Mouse (Mus musculus) R1 (cell line): Measurements from ENCODE around the gene Ghrhr.
A peak's percentile ranks its signal among the peaks of the same experiment; 100 is the strongest.

ENCODE experiments used
- DNase-seq: peaks from one replicate; pipeline ENCODE4 v3.0.0-alpha.2; 2018; ENCODE audit warnings: low read depth, low spot score

Ghrhr gene

GRCm38 (mm10) chr6:55396176-55396575, 20.1 kb downstream of the Ghrhr start:
- DNase-seq, result no peak

GRCm38 (mm10) chr6:55396622-55397041, 20.5 kb downstream of the Ghrhr start:
- no peak for DNase-seq

- DNase-seq, result no peak
These were observed 23.0 kb downstream of the Ghrhr start for GRCm38 (mm10) chr6:55398869-55399628.

- no peak for DNase-seq
These were observed 23.8 kb downstream of the Ghrhr start for GRCm38 (mm10) chr6:55399910-55400309.

- no peak for DNase-seq
These were observed 26.1 kb downstream of the Ghrhr start for GRCm38 (mm10) chr6:55402041-55402776.

GRCm38 (mm10) chr6:55403411-55404309, 27.6 kb downstream of the Ghrhr start:
- DNase-seq, result no peak

- no peak for DNase-seq
These were observed 28.4 kb downstream of the Ghrhr start for GRCm38 (mm10) chr6:55404421-55404990.

GRCm38 (mm10) chr6:55407345-55407744, 31.2 kb downstream of the Ghrhr start:
- no peak for DNase-seq

GRCm38 (mm10) chr6:55410119-55410775, 34.2 kb downstream of the Ghrhr start:
- DNase-seq, result no peak

- no peak for DNase-seq
These were observed 34.9 kb downstream of the Ghrhr start for GRCm38 (mm10) chr6:55410977-55411376.

- DNase-seq, result no peak
These were observed 40.1 kb downstream of the Ghrhr start for GRCm38 (mm10) chr6:55416202-55416601.

- DNase-seq, result no peak
These were observed 42.8 kb downstream of the Ghrhr start for GRCm38 (mm10) chr6:55418746-55419410.

GRCm38 (mm10) chr6:55420411-55420810, 44.3 kb downstream of the Ghrhr start:
- no peak for DNase-seq

GRCm38 (mm10) chr6:55420869-55421361, 44.8 kb downstream of the Ghrhr start:
- DNase-seq, result peak; percentile 16

- DNase-seq, result no peak
These were observed 56.0 kb downstream of the Ghrhr start for GRCm38 (mm10) chr6:55432121-55432520.

GRCm38 (mm10) chr6:55434360-55434759, 58.3 kb downstream of the Ghrhr start:
- DNase-seq, result no peak

GRCm38 (mm10) chr6:55435266-55436159, 59.4 kb downstream of the Ghrhr start:
- no peak for DNase-seq

- DNase-seq, result no peak
These were observed 61.8 kb downstream of the Ghrhr start for GRCm38 (mm10) chr6:55437919-55438318.
